In genomic region chr13:37562141-37562540, GRCm38 (mm10) we compare ENCODE assay signal across 8 mouse cellular contexts.
DNase-seq lines count a peak whose midpoint lies in the region; ATAC-seq and TF ChIP-seq lines count a peak whose summit lies in the region.
"Had no signal": no experiment of that assay in that cellular context is flagged by ENCODE, and none has a peak within 500 bp of the region (broad histone marks: within the 10 kb centered on the region; RNA-seq: fewer than 3 reads in every experiment).

No protein-coding gene starts in this region.

- no peaks in the 10 kb centered on the region for H3K9me3 ChIP-seq in midbrain, embryonic 15.5 days
- H3K9me3 ChIP-seq in midbrain, postnatal 0 days (ENCODE audit: low read length): no peaks in the 10 kb centered on the region
- H3K9me3 ChIP-seq: stomach, embryonic 15.5 days had no signal

- DNase-seq in midbrain, postnatal 0 days (ENCODE audit: low spot score): no peak
- DNase-seq in gastrocnemius, postnatal 10 days: peak; percentile 34
- DNase-seq in heart, postnatal 14 days: peak; percentile 49 to 58
- DNase-seq in thymus, postnatal 25 days: no peak

- WGBS in midbrain, embryonic 15.5 days: 50% methylated on average over 9 of the region's 9 CpGs
- WGBS in midbrain, postnatal 0 days: 53% methylated on average over 9 of the region's 9 CpGs
- WGBS in small intestine, adult 2 months: 25% methylated on average over 9 of the region's 9 CpGs

- TF ChIP-seq POLR2A in small intestine, adult 2 months (IDR thresholded peaks at IDR 0.05; ENCODE audit: low read depth, low read length): no peak

- H3K4me1 ChIP-seq in midbrain, embryonic 15.5 days: no peaks in the 10 kb centered on the region
- H3K4me1 ChIP-seq in midbrain, postnatal 0 days (ENCODE audit: insufficient read depth, low read length): no peaks in the 10 kb centered on the region
- peaks cover 45% of the 10 kb centered on the region for H3K4me1 ChIP-seq in small intestine, adult 2 months (ENCODE audit: control insufficient read depth, insufficient read depth, insufficient read length, low read length)

- 0 out of 2 replicates have a peak, but pooled peaks have one; percentile 19 for ATAC-seq in midbrain, embryonic 15.5 days (replicated peaks)
- ATAC-seq in midbrain, postnatal 0 days (ENCODE audit: low FRiP score): no peak
- no peak for ATAC-seq in frontal cortex, adult (ENCODE audit: low TSS enrichment)

- H3K36me3 ChIP-seq in midbrain, embryonic 15.5 days (replicated peaks): no peaks in the 10 kb centered on the region
- no peaks in the 10 kb centered on the region for H3K36me3 ChIP-seq in midbrain, postnatal 0 days (ENCODE audit: insufficient read depth, low read length)
- H3K36me3 ChIP-seq in small intestine, adult 2 months (ENCODE audit: control insufficient read depth, insufficient read depth, low read length): no peaks in the 10 kb centered on the region
- H3K36me3 ChIP-seq: stomach, embryonic 15.5 days had no signal

- intact Hi-C loops in heart, postnatal 14 days (cut with DNase I): no loop called here

- H3K4me2 ChIP-seq in midbrain, embryonic 15.5 days: no peak overlapping the region
- no peak overlapping the region for H3K4me2 ChIP-seq in midbrain, postnatal 0 days (ENCODE audit: low read depth, low read length, poor library complexity, severe bottlenecking)
- H3K4me2 ChIP-seq: stomach, embryonic 15.5 days had no signal

- H3K27ac ChIP-seq in midbrain, embryonic 15.5 days: 0 out of 2 replicates have a peak overlapping the region, but pooled peaks have one; percentile 7
- no peak overlapping the region for H3K27ac ChIP-seq in midbrain, postnatal 0 days (ENCODE audit: low read depth, low read length)
- H3K27ac ChIP-seq in small intestine, adult 2 months (ENCODE audit: insufficient read depth, low read depth, low read length): peak overlapping the region; percentile 24; the same call in 1 of the 2 replicates
- H3K27ac ChIP-seq: stomach, embryonic 15.5 days had no signal

- H3K4me3 ChIP-seq in midbrain, embryonic 15.5 days: no peak overlapping the region
- H3K4me3 ChIP-seq in midbrain, postnatal 0 days (ENCODE audit: low read depth, low read length): no peak overlapping the region
- H3K4me3 ChIP-seq in small intestine, adult 2 months (ENCODE audit: low read depth, low read length): no peak overlapping the region
- H3K4me3 ChIP-seq: stomach, embryonic 15.5 days had no signal

- no peak overlapping the region for H3K9ac ChIP-seq in midbrain, embryonic 15.5 days
- H3K9ac ChIP-seq in midbrain, postnatal 0 days (replicated peaks; ENCODE audit: low read length, poor library complexity, severe bottlenecking): no peak overlapping the region
- H3K9ac ChIP-seq: stomach, embryonic 15.5 days had no signal

- no peaks in the 10 kb centered on the region; the same call in 1 of the 2 replicates for H3K27me3 ChIP-seq in midbrain, embryonic 15.5 days (replicated peaks)
- no peaks in the 10 kb centered on the region for H3K27me3 ChIP-seq in midbrain, postnatal 0 days (ENCODE audit: insufficient read depth, low read length)
- no peaks in the 10 kb centered on the region for H3K27me3 ChIP-seq in small intestine, adult 2 months (ENCODE audit: control insufficient read depth, insufficient read depth, low read length)
- H3K27me3 ChIP-seq: stomach, embryonic 15.5 days had no signal

- TF ChIP-seq CTCF in midbrain, postnatal 0 days (IDR thresholded peaks at IDR 0.05): no peak
- TF ChIP-seq CTCF in small intestine, adult 2 months (IDR thresholded peaks at IDR 0.05; ENCODE audit: extremely low read depth, insufficient read length, insufficient replicate concordance, low read depth, low read length): no peak

Comparison
In these comparisons a context has a peak if more than half of its experiments do, and no peak if none do; other contexts are left out.
1. DNase-seq: peak in gastrocnemius, postnatal 10 days (single experiment) and heart, postnatal 14 days (2 of 2); none in midbrain, postnatal 0 days (single experiment) and thymus, postnatal 25 days (single experiment).